Mouse (Mus musculus): ENCODE results near the gene Sox6. TPM values are rescaled to one million over a fixed set of nuclear protein-coding genes. Genes with fewer than 3 reads are reported as not detected.

Gene Sox6
- total RNA-seq, 1 experiment = 1.2 TPM

DNA sequence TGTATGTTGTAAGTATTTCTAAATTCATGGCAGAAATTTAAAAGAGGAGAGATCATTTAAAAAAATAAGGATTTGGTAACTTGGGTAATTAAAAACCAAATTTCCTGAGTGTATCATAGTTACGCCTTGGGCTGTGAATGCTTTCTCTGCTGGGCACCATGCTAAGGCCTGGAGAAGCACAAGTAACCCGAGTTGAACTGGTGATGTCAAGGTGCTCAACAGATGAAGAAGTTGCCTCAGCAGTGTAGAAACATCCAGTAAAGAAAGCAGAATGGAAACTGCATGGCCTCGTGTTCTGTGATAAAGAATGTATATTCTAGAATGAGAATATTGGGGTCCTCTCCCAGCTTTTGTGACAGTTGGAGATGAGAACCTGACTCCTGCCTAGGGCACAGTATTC lies 85.5 kb downstream of the Sox6 start:
- Histone ChIP-seq H3K9me3 (ENCODE audit: control insufficient read depth, insufficient read depth, low read depth, low read length) (no peaks in the 10 kb centered on the region), H3K9ac (ENCODE audit: insufficient read depth, low read depth, low read length, poor library complexity, severe bottlenecking) (no peak overlapping the region), H3K27ac (ENCODE audit: insufficient read depth, low read depth, low read length, poor library complexity, severe bottlenecking) (no peak overlapping the region), H3K4me1 (ENCODE audit: control insufficient read depth in 2 of 2, insufficient read depth in 2 of 2, low read length in 2 of 2, poor library complexity in 1 of 2) (no peaks in the 10 kb centered on the region), H3K36me3 (ENCODE audit: control insufficient read depth, insufficient read depth, low read length, poor library complexity, severe bottlenecking) (no peaks in the 10 kb centered on the region), H3K4me3 (ENCODE audit: insufficient read depth in 1 of 2, low read depth in 1 of 2, low read length in 2 of 2, poor library complexity in 1 of 2, severe bottlenecking in 1 of 2) (no peak overlapping the region)
- in situ Hi-C loops (cut with MboI; ENCODE audit: low sequenced_read_pairs in 2 of 2, unreplicated experiment in 2 of 2) = no loop called here
- no peak for DNase-seq (ENCODE audit: low read depth, low spot score)
- TF ChIP-seq MAFK (IDR thresholded peaks at IDR 0.05; ENCODE audit: insufficient read depth, low read depth, low read length) (no peak), ZC3H11A (IDR thresholded peaks at IDR 0.05; ENCODE audit: borderline replicate concordance, low read depth, low read length) (no peak), CHD2 (IDR thresholded peaks at IDR 0.05; ENCODE audit: low read depth, low read length) (no peak), HCFC1 (IDR thresholded peaks at IDR 0.05; ENCODE audit: borderline replicate concordance, insufficient read depth, low read length) (no peak), ZNF384 (IDR thresholded peaks at IDR 0.05; ENCODE audit: low read depth, low read length) (no peak)

DNA sequence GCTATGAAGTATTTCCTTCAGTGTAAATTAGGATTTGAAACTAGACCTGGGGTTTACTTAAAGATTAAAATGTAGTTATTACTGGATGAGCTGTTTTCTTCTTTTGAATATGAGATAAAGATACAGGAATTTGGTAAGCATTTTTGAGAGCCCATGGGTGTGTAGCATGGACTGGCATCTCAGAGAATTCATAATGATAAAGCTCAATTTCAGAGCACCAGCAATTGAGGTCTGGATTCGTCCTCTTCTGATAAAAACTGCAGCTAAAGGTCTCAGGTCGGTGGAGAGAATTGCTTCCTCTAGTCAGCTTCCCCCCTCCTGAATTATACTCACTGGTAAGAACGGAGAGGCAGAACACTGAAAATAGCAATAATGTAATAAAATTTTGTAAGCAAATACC lies 86.4 kb downstream of the Sox6 start:
- in situ Hi-C loops (cut with MboI; ENCODE audit: low sequenced_read_pairs in 2 of 2, unreplicated experiment in 2 of 2) = no loop called here
- DNase-seq (ENCODE audit: low read depth, low spot score) = no peak
- TF ChIP-seq ZNF384 (IDR thresholded peaks at IDR 0.05; ENCODE audit: low read depth, low read length) = no peak
- TF ChIP-seq HCFC1 (IDR thresholded peaks at IDR 0.05; ENCODE audit: borderline replicate concordance, insufficient read depth, low read length) = no peak
- TF ChIP-seq ZC3H11A (IDR thresholded peaks at IDR 0.05; ENCODE audit: borderline replicate concordance, low read depth, low read length) = no peak
- TF ChIP-seq CHD2 (IDR thresholded peaks at IDR 0.05; ENCODE audit: low read depth, low read length) = no peak
- TF ChIP-seq MAFK (IDR thresholded peaks at IDR 0.05; ENCODE audit: insufficient read depth, low read depth, low read length) = no peak
- H3K9me3 ChIP-seq (ENCODE audit: control insufficient read depth, insufficient read depth, low read depth, low read length) = no peaks in the 10 kb centered on the region
- no peak overlapping the region for H3K9ac ChIP-seq (ENCODE audit: insufficient read depth, low read depth, low read length, poor library complexity, severe bottlenecking)
- H3K4me1 ChIP-seq (ENCODE audit: control insufficient read depth in 2 of 2, insufficient read depth in 2 of 2, low read length in 2 of 2, poor library complexity in 1 of 2) = no peaks in the 10 kb centered on the region
- H3K27ac ChIP-seq (ENCODE audit: insufficient read depth, low read depth, low read length, poor library complexity, severe bottlenecking) = no peak overlapping the region
- no peaks in the 10 kb centered on the region for H3K36me3 ChIP-seq (ENCODE audit: control insufficient read depth, insufficient read depth, low read length, poor library complexity, severe bottlenecking)
- no peak overlapping the region for H3K4me3 ChIP-seq (ENCODE audit: insufficient read depth in 1 of 2, low read depth in 1 of 2, low read length in 2 of 2, poor library complexity in 1 of 2, severe bottlenecking in 1 of 2)

DNA sequence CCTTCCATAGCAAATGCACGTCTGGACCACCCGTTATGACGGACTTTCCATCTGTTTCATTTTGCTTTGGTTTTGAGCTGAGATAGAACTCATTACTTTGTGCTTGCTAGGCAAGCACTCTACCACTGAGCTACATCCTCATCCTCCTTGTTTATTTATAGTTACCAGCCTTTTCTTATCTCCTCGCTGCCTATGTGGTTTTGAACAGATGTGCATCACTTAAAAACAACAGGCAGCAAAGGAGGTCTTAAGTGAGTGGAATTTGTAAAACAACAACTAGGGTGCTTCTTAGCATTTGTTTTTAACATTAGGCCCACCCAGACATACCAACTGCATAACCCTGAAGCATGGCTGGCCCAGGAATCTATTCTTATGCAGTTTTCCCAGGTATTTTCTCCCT lies 86.9 kb downstream of the Sox6 start:
- H3K4me3 ChIP-seq (ENCODE audit: insufficient read depth in 1 of 2, low read depth in 1 of 2, low read length in 2 of 2, poor library complexity in 1 of 2, severe bottlenecking in 1 of 2) = no peak overlapping the region
- in situ Hi-C loops (cut with MboI; ENCODE audit: low sequenced_read_pairs in 2 of 2, unreplicated experiment in 2 of 2) = no loop called here

DNA sequence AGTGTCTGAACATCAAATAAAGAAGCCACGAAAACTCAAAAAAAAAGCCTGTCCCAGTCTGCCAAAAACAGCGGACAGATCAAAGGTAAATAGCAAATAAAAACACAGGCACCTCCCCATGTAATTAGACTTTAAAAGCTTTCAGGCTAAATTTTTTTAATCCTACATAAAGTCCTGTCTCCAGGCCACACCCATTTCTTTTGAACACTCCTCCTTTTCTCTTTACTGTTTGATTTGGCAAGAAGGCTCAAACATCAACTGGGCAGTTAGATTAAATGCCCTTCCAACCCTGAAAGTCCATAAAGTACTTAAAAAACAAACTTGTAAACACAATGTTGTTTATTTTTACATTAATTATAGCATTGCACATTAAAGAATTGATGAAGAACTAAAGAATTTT lies 90.7 kb downstream of the Sox6 start:
- in situ Hi-C loops (cut with MboI; ENCODE audit: low sequenced_read_pairs in 2 of 2, unreplicated experiment in 2 of 2) = no loop called here
- no peak overlapping the region for H3K27ac ChIP-seq (ENCODE audit: insufficient read depth, low read depth, low read length, poor library complexity, severe bottlenecking)
- no peaks in the 10 kb centered on the region for H3K36me3 ChIP-seq (ENCODE audit: control insufficient read depth, insufficient read depth, low read length, poor library complexity, severe bottlenecking)
- no peak for TF ChIP-seq ZC3H11A (IDR thresholded peaks at IDR 0.05; ENCODE audit: borderline replicate concordance, low read depth, low read length)
- H3K9me3 ChIP-seq (ENCODE audit: control insufficient read depth, insufficient read depth, low read depth, low read length) = no peaks in the 10 kb centered on the region
- H3K4me1 ChIP-seq (ENCODE audit: control insufficient read depth in 2 of 2, insufficient read depth in 2 of 2, low read length in 2 of 2, poor library complexity in 1 of 2) = no peaks in the 10 kb centered on the region
- no peak overlapping the region for H3K9ac ChIP-seq (ENCODE audit: insufficient read depth, low read depth, low read length, poor library complexity, severe bottlenecking)
- no peak overlapping the region for H3K4me3 ChIP-seq (ENCODE audit: insufficient read depth in 1 of 2, low read depth in 1 of 2, low read length in 2 of 2, poor library complexity in 1 of 2, severe bottlenecking in 1 of 2)
- no peak for DNase-seq (ENCODE audit: low read depth, low spot score)

More for the DNA sequence above, 86.9 kb downstream of the Sox6 start:
- no peak for TF ChIP-seq ZNF384 (IDR thresholded peaks at IDR 0.05; ENCODE audit: low read depth, low read length)
- no peak for TF ChIP-seq MAFK (IDR thresholded peaks at IDR 0.05; ENCODE audit: insufficient read depth, low read depth, low read length)
- TF ChIP-seq CHD2 (IDR thresholded peaks at IDR 0.05; ENCODE audit: low read depth, low read length) = no peak
- no peak for TF ChIP-seq HCFC1 (IDR thresholded peaks at IDR 0.05; ENCODE audit: borderline replicate concordance, insufficient read depth, low read length)
- no peak for TF ChIP-seq ZC3H11A (IDR thresholded peaks at IDR 0.05; ENCODE audit: borderline replicate concordance, low read depth, low read length)
- no peak overlapping the region for H3K9ac ChIP-seq (ENCODE audit: insufficient read depth, low read depth, low read length, poor library complexity, severe bottlenecking)
- H3K4me1 ChIP-seq (ENCODE audit: control insufficient read depth in 2 of 2, insufficient read depth in 2 of 2, low read length in 2 of 2, poor library complexity in 1 of 2) = no peaks in the 10 kb centered on the region
- no peaks in the 10 kb centered on the region for H3K36me3 ChIP-seq (ENCODE audit: control insufficient read depth, insufficient read depth, low read length, poor library complexity, severe bottlenecking)
- no peak overlapping the region for H3K27ac ChIP-seq (ENCODE audit: insufficient read depth, low read depth, low read length, poor library complexity, severe bottlenecking)
- no peak for DNase-seq (ENCODE audit: low read depth, low spot score)
- H3K9me3 ChIP-seq (ENCODE audit: control insufficient read depth, insufficient read depth, low read depth, low read length) = no peaks in the 10 kb centered on the region

DNA sequence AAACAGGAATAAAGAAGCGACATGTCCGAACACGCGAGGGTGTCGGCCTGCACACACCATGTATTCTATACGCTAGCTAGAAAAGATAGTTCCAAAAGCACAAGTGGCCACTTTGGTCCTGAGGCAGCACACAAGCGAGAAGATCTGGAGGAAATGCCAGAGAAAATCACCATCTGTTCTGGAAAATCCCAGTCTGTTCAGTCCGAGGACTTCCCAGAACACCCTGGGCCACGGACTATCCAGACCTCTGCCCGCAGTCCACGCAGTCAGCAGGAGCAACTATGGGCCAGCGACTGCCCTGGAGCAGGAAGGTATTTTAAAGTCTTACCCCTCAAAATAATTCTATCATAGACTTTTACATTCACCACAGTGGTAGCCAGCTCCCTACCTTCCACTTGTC lies 92.0 kb downstream of the Sox6 start:
- Histone ChIP-seq H3K36me3 (ENCODE audit: control insufficient read depth, insufficient read depth, low read length, poor library complexity, severe bottlenecking) (no peaks in the 10 kb centered on the region), H3K4me1 (ENCODE audit: control insufficient read depth in 2 of 2, insufficient read depth in 2 of 2, low read length in 2 of 2, poor library complexity in 1 of 2) (no peaks in the 10 kb centered on the region), H3K9me3 (ENCODE audit: control insufficient read depth, insufficient read depth, low read depth, low read length) (no peaks in the 10 kb centered on the region), H3K27ac (ENCODE audit: insufficient read depth, low read depth, low read length, poor library complexity, severe bottlenecking) (no peak overlapping the region), H3K4me3 (ENCODE audit: insufficient read depth in 1 of 2, low read depth in 1 of 2, low read length in 2 of 2, poor library complexity in 1 of 2, severe bottlenecking in 1 of 2) (no peak overlapping the region), H3K9ac (ENCODE audit: insufficient read depth, low read depth, low read length, poor library complexity, severe bottlenecking) (no peak overlapping the region)
- in situ Hi-C loops (cut with MboI; ENCODE audit: low sequenced_read_pairs in 2 of 2, unreplicated experiment in 2 of 2) = no loop called here
- TF ChIP-seq HCFC1 (IDR thresholded peaks at IDR 0.05; ENCODE audit: borderline replicate concordance, insufficient read depth, low read length) (no peak), MAFK (IDR thresholded peaks at IDR 0.05; ENCODE audit: insufficient read depth, low read depth, low read length) (no peak), ZNF384 (IDR thresholded peaks at IDR 0.05; ENCODE audit: low read depth, low read length) (no peak), CHD2 (IDR thresholded peaks at IDR 0.05; ENCODE audit: low read depth, low read length) (no peak), ZC3H11A (IDR thresholded peaks at IDR 0.05; ENCODE audit: borderline replicate concordance, low read depth, low read length) (no peak)
- DNase-seq (ENCODE audit: low read depth, low spot score) = no peak
